Comparison of ENCODE assay signal across 19 mouse cellular contexts in the genomic region with DNA sequence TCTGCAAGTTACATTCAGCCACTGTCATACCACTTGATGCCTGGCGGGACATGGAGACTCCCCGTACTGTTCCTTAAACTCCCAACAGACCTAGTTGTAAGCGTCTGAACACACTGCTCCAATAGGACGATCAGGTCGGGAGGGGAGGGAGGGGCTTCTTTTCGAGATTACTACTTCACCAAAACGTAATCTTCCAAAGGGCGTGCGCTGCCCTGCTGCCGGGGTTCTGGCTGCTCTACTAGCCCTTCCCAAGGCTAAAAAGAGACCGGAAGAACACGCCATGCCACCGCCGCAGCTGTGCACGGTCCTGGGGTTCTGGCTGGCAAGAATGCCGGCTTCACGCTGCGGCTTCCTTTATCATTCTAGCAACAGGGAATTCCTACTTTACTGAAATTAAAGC. TPM values are rescaled to one million over a fixed set of nuclear protein-coding genes. Genes with fewer than 3 reads are reported as not detected.
DNase-seq lines count a peak whose midpoint lies in the region; TF ChIP-seq lines count a peak whose summit lies in the region.
"Had no signal": no experiment of that assay in that cellular context is flagged by ENCODE, and none has a peak within 500 bp of the region (broad histone marks: within the 10 kb centered on the region; RNA-seq: fewer than 3 reads in every experiment).

No protein-coding gene starts in this region.

- no peak for TF ChIP-seq CTCF in layer of hippocampus, adult 2 months (conservative IDR thresholded peaks at IDR 0.05)
- TF ChIP-seq CTCF in kidney, adult 2 months (conservative IDR thresholded peaks at IDR 0.05; ENCODE audit: insufficient read depth, insufficient read length, low read depth, low read length), result no peak

- H3K4me3 ChIP-seq in layer of hippocampus, adult 2 months, result no peak overlapping the region
- no peak overlapping the region for H3K4me3 ChIP-seq in kidney, adult 2 months (ENCODE audit: insufficient read depth, low read depth, low read length)
- H3K4me3 ChIP-seq: embryonic facial prominence, embryonic 10.5 days; embryonic facial prominence, embryonic 12.5 days; forebrain, embryonic 13.5 days; forebrain, embryonic 15.5 days had no signal

- H3K36me3 ChIP-seq in kidney, adult 2 months (ENCODE audit: control insufficient read depth, insufficient read depth, low read length), result peaks cover 7% of the 10 kb centered on the region

- TF ChIP-seq POLR2A in kidney, adult 2 months (IDR thresholded peaks at IDR 0.05; ENCODE audit: low read depth, low read length), result no peak

- 87% methylated on average over 18 of the region's 18 CpGs for WGBS in kidney, adult 2 months

- no peaks in the 10 kb centered on the region for H3K27me3 ChIP-seq in kidney, adult 2 months (replicated peaks; ENCODE audit: control insufficient read depth, insufficient read depth, low read length)
- H3K27me3 ChIP-seq: embryonic facial prominence, embryonic 12.5 days; forebrain, embryonic 13.5 days; forebrain, embryonic 15.5 days had no signal

- H3K27ac ChIP-seq in layer of hippocampus, adult 2 months, result 0 out of 2 replicates have a peak overlapping the region, but pooled peaks have one; percentile 28
- H3K27ac ChIP-seq in kidney, adult 2 months (ENCODE audit: insufficient read depth, low read depth, low read length), result no peak overlapping the region
- H3K27ac ChIP-seq: embryonic facial prominence, embryonic 10.5 days; embryonic facial prominence, embryonic 12.5 days; forebrain, embryonic 13.5 days had no signal

- H3K4me1 ChIP-seq in kidney, adult 2 months (ENCODE audit: control insufficient read depth, insufficient read depth, low read length), result no peaks in the 10 kb centered on the region
- H3K4me1 ChIP-seq: embryonic facial prominence, embryonic 10.5 days; embryonic facial prominence, embryonic 12.5 days; forebrain, embryonic 13.5 days had no signal

- no peak for DNase-seq in layer of hippocampus, adult 2 months (ENCODE audit: low spot score in 2 of 2)
- no peak for DNase-seq in layer of hippocampus, postnatal 10 days (ENCODE audit: low spot score in 2 of 2)
- DNase-seq in ES-CJ7 (ENCODE audit: low read depth, low spot score), result peak; percentile 45
- DNase-seq in ZHBTc4 (ENCODE audit: low read depth, low spot score), result peak; percentile 80
- DNase-seq in adrenal gland, adult 18-20 months (ENCODE audit: low spot score in 2 of 2), result no peak
- DNase-seq in kidney, adult 2 months, result no peak
- DNase-seq: adrenal gland, adult 8-10 months; adrenal gland, postnatal 14 days; adrenal gland, postnatal 36 days; cerebellum, adult 11-12 months; cerebellum, adult 2 months; cerebellum, adult 9-10 months; cerebellum, postnatal 10 days; cerebellum, postnatal 25 days; forebrain, postnatal 0 days had no signal

RNA-seq across cellular contexts. Expression of a gene that starts 58.5 kb away (rescaled TPM):
- total RNA-seq in layer of hippocampus, adult 2 months (2021), result 10 to 100 TPM; 58.4 to 62.5 TPM
- 10 to 100 TPM; 64.4 to 67.3 TPM for total RNA-seq in layer of hippocampus, postnatal 10 days (2021)
- 10 to 100 TPM; 28.5 to 30.9 TPM for total RNA-seq in adrenal gland, adult 18-20 months (2021)
- polyA plus RNA-seq in kidney, adult 2 months (2012; rRNA removed), result 15.8 and 18.9 TPM in 2 replicates

Comparison
In these comparisons a context has a peak if more than half of its experiments do, and no peak if none do; other contexts are left out.
1. DNase-seq: peak in ES-CJ7 (single experiment) and ZHBTc4 (single experiment); none in layer of hippocampus, adult 2 months (0 of 2), layer of hippocampus, postnatal 10 days (0 of 2), adrenal gland, adult 18-20 months (0 of 2) and kidney, adult 2 months (single experiment).